Mouse (Mus musculus) cerebellum, adult 18-20 months (tissue): ENCODE results near the gene Dnal4.

ENCODE experiments used
- DNase-seq, 2 experiments: peaks; one replicate each; pipeline ENCODE4 v3.0.0; 2021

The Dnal4 gene

DNA sequence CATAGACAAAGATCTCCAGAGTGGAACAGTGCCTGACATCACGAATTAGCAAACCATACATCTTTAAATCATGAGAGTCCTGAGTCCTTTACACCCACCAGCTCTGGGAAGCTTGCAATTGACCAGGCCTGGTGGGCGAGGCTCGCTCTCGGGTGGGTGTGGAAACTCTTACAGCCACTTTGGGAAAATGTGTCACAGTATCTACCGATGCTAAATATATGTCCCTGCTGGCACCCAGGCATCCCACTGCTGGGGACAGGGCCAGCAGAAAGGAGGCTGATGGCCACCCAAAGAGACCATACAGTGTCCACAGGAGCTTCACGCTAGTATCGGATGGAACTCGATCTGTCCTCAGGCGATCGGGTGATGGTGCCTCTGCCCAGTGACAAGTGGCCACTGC, 20.9 kb upstream of the Dnal4 start:
- no peak for DNase-seq

DNA sequence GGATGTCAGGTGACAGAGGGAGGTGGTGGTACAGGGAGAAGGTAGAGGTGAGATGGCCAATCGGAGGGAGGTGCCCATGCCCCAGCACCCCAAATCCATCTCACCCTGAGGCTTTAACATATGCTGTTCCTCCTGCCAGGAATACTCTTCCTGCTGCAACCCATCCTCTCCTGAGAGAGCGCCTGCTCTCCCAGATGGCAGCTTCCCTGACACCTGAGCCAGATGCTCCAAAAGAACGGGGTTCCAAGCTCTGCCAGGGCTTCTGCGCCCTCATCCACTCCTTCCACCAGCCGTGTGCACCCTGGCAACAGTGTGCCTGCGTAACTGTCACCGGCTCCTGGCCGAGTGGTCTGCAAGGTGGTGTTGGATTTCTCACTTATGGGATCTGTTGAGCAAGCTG, 20.0 kb upstream of the Dnal4 start:
- DNase-seq: peak in 1 of 2 experiments; percentile 51

- DNase-seq: peak in 1 of 2 experiments; percentile 24
These were observed 19.4 kb upstream of the Dnal4 start for GRCm38 (mm10) chr15:79797096-79797495.

DNA sequence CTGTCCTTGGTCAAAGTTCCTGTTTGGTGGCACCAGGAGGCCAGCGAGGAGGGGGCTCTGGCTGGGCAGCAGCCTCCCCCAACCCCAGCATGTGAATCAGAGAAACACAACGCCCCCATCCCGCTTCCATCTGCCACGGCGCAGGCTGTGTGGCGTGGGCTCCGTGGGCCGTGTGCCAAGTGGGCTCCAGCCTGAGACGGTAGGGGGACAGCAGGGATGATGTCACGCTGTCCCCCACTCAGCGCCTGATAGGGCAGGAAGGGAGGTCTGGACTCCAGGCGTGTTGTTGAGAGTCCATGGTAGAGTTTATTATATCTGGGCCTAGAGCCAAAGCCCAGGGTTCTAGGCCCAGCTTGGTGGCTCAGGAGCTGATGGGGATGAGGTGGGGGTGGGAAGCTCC, 18.6 kb upstream of the Dnal4 start:
- peak in 1 of 2 experiments; percentile 30 for DNase-seq

GRCm38 (mm10) chr15:79794173-79794572, 16.5 kb upstream of the Dnal4 start:
- DNase-seq: peak in 1 of 2 experiments; percentile 3

DNA sequence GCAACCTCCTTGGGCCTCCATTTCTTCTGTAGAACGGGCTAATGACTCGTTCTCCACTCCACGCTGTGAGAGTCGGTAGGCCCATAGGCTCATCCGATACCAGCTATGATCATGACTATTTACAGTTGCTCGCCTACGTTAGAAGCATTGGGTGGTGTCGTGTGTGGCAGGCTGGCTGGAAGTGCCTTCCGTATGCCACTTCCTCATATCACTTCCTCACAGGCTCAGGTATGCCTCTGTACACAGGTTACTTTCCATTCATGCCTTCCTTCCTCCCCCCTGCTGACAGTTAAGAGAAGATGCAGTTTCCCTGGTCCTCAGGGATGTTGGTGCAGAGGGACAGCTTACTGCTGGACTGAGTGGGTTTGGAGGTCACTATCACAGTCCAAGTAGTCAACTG, 15.4 kb upstream of the Dnal4 start:
- DNase-seq: no peak

DNA sequence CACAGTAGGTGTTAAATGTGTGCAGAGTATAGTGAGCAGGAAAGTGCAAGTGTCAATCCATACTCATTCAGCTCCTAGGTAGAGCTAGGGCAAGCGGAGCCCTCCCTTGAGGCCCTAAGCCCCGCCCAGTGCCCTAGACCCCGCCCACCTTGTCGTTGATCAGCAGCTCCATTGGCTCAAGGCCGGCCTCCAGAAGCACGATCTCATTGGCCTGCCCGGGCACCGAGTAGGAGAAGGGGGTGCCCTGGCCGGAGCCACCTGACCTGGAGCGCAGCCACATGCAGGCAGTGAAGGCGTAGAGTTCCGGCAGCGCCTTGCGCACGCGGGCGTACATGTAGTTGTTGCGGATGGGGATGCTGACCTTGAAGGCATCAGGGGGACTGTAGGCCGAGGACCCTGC, 14.8 kb upstream of the Dnal4 start:
- DNase-seq: peak; percentile 53 to 56

GRCm38 (mm10) chr15:79791502-79791901, 13.9 kb upstream of the Dnal4 start:
- DNase-seq: peak in 1 of 2 experiments; percentile 28

GRCm38 (mm10) chr15:79790905-79791304, 13.3 kb upstream of the Dnal4 start:
- DNase-seq: peak; percentile 73 to 75

DNA sequence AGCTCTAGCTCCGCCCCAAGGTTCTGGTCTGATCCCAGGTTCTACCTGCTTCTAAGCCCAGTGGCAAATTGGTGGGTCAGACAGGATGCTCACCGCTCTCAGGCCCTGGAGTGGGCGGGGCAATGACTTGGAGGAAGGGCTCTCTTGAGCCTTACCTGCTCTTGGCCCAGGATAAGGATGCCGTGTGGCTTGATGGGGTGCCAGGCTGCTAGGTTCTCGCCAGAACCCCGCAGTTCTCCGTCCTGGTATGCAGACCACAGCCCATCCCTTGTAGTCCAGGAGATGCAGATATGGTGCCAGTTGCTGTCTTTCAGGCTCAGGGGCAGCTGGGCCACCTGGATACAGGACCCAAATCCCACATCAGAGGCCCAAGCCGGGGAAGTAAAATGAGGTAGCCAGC, 12.5 kb upstream of the Dnal4 start:
- DNase-seq: peak in 1 of 2 experiments; percentile 51

DNA sequence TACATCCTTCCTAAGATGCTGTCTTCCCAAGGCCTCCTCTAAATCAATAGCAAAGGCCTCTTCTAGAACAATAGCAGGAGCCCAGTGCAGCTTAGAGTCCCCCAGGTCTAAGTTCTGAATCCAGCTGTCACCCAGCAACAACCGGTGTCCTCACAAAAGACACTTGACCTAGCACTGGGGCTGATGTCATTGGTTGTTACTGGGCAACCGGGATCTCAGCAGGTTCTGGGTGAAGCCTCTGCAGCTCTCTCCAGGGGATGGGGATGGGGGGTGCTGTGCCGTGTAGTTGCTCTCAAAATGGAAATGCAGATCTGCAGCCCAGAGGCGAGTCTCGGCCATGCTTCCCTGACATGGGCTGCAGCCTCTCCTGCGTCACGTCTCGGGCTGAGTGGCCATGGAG, 10.2 kb upstream of the Dnal4 start:
- DNase-seq: no peak

DNA sequence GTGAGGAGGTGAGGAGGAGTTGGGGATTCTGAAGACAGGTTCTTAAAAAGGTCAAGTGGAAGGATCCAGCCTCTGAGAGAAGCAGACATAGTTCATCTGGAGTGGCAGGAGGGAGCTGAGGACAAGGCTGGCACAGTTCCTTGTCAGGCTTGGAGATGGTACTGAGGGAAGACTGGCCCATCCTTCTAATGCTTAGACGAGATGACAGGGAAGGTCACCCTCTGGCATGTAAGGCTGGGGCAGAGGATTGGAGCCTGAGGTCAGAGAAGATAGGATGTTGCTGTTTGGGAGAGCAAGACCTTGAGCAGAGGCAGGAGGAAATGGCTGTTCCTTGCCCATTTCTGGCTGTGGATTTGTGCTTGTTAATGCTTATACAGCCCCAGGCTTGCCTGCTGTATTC, 7.4 kb upstream of the Dnal4 start:
- DNase-seq: peak in 1 of 2 experiments; percentile 21

GRCm38 (mm10) chr15:79775662-79776061, 2.0 kb downstream of the Dnal4 start:
- no peak for DNase-seq

DNA sequence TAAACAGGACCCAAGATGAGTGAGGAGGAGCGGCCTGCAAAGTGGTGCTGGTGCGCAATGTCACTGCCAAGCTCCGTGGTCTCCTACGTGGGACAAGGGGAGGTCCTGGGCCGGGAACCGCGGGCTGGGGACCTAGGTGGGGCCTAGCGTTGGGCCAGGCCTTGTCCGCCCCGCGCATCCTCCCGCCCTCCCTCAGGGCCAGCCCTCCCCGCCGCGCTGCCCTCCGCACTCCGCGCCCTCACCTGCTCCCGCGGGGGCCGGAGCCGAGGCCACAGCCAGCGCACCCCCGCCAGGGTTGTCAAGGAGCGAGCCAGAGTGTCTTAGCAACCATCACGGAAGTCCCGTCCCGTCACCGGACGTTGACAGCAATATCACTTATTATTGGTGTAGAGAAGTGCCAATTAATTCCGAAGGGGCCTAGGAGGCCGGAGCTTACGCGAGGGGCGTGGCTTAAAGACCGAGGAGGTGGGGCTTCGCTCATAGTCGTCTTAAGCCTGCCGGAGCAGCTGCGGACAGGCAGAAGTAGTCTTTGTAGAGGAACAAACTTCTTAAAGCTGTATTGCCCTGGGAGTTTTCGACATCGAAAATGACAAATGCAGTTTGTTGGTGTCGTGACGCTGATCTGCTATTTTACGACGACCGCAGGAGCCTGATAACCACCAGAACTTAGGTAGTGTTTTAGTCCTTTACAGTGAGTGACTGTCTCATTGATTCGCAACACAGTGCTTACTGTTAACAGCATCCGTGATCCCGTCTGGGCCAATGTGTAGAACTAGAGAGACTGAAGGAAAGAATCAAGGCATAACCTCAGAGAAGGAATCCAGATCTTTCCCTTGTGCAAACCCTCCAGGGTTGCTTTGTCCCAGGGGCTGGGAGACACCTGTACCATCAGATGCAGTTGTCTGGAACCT, 3.3 kb downstream of the Dnal4 start:
- DNase-seq: peak; percentile 95 to 99

GRCm38 (mm10) chr15:79770629-79771240, 6.9 kb downstream of the Dnal4 start:
- no peak for DNase-seq

- no peak for DNase-seq
These were observed 9.3 kb downstream of the Dnal4 start for GRCm38 (mm10) chr15:79768302-79768701.

DNA sequence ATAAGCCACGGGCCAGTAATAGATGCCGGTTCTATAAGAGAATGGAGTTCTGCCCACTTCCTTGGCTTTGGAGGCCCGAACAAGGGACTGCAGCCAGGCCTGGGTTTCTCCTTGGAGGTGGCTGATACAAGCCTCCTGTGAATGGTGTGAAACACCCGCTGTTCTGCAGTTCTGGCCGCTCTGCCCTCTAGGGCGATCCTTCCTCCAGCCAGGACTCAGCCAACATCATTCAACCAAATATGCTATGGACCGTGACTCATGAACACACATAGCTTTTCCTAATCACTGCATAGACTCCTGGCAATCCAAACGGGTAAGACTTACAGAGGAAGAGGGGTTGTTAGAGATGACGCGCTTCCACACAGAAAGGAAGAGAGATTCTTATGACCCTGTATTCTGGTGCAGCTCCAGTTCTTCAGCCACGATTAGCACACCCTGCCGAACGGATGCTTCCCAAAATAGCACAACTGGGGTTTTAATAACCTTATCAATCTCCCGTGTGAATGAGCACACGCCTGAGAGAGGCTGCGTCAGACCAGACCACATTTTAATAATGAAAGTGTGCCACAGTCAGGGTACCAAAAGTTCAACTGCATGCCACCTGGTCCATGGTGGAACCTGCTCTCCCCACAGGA, 10.2 kb downstream of the Dnal4 start:
- DNase-seq: peak in 1 of 2 experiments; percentile 48

DNA sequence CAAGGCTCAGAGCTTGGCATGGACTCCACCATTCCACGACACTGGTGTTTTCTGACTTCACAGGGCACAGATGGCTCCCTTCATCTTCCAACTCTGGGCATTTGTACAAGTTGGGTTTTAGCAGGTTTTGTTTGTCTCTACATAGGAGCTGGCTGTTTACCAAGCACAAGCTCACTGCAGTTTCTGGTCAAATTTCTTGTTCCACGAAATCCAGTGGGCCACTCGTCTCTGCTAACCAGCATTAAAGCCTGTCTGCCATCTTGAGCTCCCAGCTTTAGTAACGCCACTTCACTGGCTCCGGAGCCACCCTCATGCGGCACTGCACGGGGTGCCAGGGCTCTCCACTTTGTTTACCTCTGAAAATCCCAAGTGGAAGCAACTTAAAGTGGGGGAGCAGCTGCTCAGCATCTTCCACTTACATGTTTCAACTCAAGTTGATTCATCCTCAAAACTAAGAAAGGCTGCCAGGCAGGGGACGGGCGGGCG, 11.0 kb downstream of the Dnal4 start:
- DNase-seq: peak; percentile 61 to 66

DNA sequence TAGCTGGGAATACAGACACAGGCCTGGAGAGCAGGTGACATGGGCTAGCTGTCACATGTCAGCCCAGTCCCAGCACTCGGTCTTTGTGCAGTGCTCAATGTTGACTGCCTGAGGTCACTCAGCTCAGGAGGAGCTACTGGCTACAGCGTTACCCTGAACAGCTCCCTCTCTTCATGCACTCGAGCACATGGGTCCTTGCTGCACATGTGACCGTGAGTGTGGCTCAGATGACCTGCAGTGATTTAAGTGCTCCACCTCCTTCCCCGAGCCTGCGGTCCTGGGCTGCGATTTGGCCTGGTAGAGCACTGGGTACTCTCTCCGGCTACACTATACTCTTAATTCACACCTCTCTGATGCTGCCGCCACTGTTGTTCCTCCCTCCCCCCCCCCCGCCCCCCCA, 11.5 kb downstream of the Dnal4 start:
- DNase-seq: peak in 1 of 2 experiments; percentile 46

GRCm38 (mm10) chr15:79765361-79765760, 12.3 kb downstream of the Dnal4 start:
- DNase-seq: peak; percentile 59 to 62

- DNase-seq: peak; percentile 62 to 71
These were observed 12.9 kb downstream of the Dnal4 start for GRCm38 (mm10) chr15:79764539-79765267.

DNA sequence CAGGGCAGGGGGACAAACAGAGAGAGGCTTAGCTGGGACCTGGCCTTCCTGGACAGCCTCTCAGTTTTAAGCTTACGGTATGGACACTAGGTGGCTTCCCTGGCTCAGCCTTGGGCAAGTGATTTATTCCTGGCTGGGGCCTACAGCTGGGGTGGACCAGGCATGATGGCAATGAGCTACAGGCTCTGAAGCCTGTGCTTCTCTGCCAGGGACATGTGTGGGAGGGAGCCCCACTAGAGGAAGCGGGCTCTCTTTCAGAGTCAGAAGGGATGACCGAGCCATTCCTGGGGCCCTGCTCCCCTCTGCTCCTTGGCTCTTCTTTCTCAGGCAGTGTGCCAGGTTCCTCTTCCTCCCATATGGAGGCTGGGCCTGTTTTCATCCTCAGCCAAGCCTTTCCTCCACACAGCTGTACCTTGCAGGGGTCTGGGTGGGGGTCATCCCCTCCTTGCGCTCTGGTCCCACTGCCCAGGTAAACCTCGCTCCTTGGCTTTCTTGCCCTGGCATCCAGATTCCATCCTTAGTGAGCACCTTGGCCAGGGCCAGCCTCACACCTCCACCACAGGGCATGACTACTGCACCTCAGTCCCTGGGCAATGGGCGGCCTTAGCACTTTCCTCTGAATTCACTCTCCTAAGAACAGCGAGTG, 13.9 kb downstream of the Dnal4 start:
- peak; percentile 83 to 89 for DNase-seq
